Mouse (Mus musculus) small intestine, adult 2 months (tissue): ENCODE data around the gene Lypd4.

ENCODE experiments used
- CTCF ChIP-seq: fragments of 200-500 bp; IDR thresholded peaks from 2 replicates; pipeline ENCODE4 v1.5.1; 2012; ENCODE audit warnings: low read depth, mild to moderate bottlenecking, control low read depth, inconsistent platforms, low read length, moderate library complexity, mixed read lengths; ENCODE audit not compliant: insufficient replicate concordance, insufficient read length; ENCODE audit errors: extremely low read depth
- POLR2A ChIP-seq: fragments of 200-500 bp; IDR thresholded peaks from 2 replicates; pipeline ENCODE4 v1.6.1; 2012; ENCODE audit warnings: low read depth, mild to moderate bottlenecking, control low read depth, inconsistent platforms, low read length, moderate library complexity

DNA sequence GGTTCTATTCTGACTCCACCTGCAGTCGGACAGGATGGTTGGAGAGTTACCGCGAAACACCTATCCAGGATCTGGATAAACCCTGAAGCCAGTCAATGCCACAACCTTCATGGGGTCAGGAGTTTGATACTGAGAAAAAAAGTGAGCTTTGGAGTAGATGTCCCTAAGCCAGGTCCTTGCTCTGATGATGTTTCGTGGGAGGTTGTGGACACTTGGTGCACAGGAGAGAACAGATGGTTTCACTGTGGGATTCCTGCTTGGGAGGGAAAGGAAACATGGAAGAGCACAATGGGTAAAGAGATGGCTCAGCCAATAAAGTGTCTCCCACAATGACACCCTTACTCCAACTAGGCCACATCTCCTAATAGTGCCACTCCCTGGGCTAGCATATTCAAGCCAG, 42.6 kb downstream of the Lypd4 start:
- TF ChIP-seq CTCF (no peak), POLR2A (no peak)
